Mouse (Mus musculus) ovary, adult 18-20 months (tissue): ENCODE data around the gene Hyal3.

ENCODE experiments used
- DNase-seq: peaks from one replicate; pipeline ENCODE4 v3.0.0; 2022; ENCODE audit warnings: low spot score, mixed read lengths

Hyal3 gene

GRCm38 (mm10) chr9:107617461-107617860 is 36.8 kb downstream of the Hyal3 start:
- no peak for DNase-seq

- DNase-seq: no peak
Observed at GRCm38 (mm10) chr9:107618098-107618497, 37.5 kb downstream of the Hyal3 start.

GRCm38 (mm10) chr9:107618778-107619545 is 38.3 kb downstream of the Hyal3 start:
- DNase-seq: no peak

GRCm38 (mm10) chr9:107619546-107619879 is 38.9 kb downstream of the Hyal3 start:
- DNase-seq: no peak

- DNase-seq: no peak
Observed at GRCm38 (mm10) chr9:107620954-107621353, 40.3 kb downstream of the Hyal3 start.

GRCm38 (mm10) chr9:107624539-107624938 is 43.9 kb downstream of the Hyal3 start:
- DNase-seq: no peak

- DNase-seq: no peak
Observed at GRCm38 (mm10) chr9:107624951-107625350, 44.3 kb downstream of the Hyal3 start.

- DNase-seq: no peak
Observed at GRCm38 (mm10) chr9:107625351-107626128, 44.9 kb downstream of the Hyal3 start.

GRCm38 (mm10) chr9:107626158-107626843 is 45.7 kb downstream of the Hyal3 start:
- DNase-seq: no peak

- DNase-seq: peak; percentile 61
Observed at GRCm38 (mm10) chr9:107626844-107627277, 46.2 kb downstream of the Hyal3 start.

GRCm38 (mm10) chr9:107627387-107628255 is 47.0 kb downstream of the Hyal3 start:
- no peak for DNase-seq

- DNase-seq: no peak
Observed at GRCm38 (mm10) chr9:107628721-107629410, 48.2 kb downstream of the Hyal3 start.

- DNase-seq: no peak
Observed at GRCm38 (mm10) chr9:107629411-107629730, 48.8 kb downstream of the Hyal3 start.

GRCm38 (mm10) chr9:107629901-107630425 is 49.3 kb downstream of the Hyal3 start:
- DNase-seq: no peak

- DNase-seq: no peak
Observed at GRCm38 (mm10) chr9:107630576-107630975, 50.0 kb downstream of the Hyal3 start.

- DNase-seq: no peak
Observed at GRCm38 (mm10) chr9:107631311-107631826, 50.8 kb downstream of the Hyal3 start.

- DNase-seq: no peak
Observed at GRCm38 (mm10) chr9:107631861-107632260, 51.2 kb downstream of the Hyal3 start.

- DNase-seq: no peak
Observed at GRCm38 (mm10) chr9:107632478-107632877, 51.9 kb downstream of the Hyal3 start.

GRCm38 (mm10) chr9:107633091-107633660 is 52.6 kb downstream of the Hyal3 start:
- DNase-seq: peak; percentile 76

- DNase-seq: no peak
Observed at GRCm38 (mm10) chr9:107633661-107634405, 53.2 kb downstream of the Hyal3 start.
